Mouse (Mus musculus): ENCODE measurements around the gene Tjp2.

Gene Tjp2

GRCm38 (mm10) chr19:24054265-24054664, 170.6 kb downstream of the Tjp2 start:
- no peak for DNase-seq

- no peak for DNase-seq
These were observed 174.3 kb downstream of the Tjp2 start for GRCm38 (mm10) chr19:24050514-24050913.

- no peak for DNase-seq
These were observed 175.5 kb downstream of the Tjp2 start for GRCm38 (mm10) chr19:24049329-24049728.

GRCm38 (mm10) chr19:24046395-24046993, 178.3 kb downstream of the Tjp2 start:
- no peak for DNase-seq
